Mouse (Mus musculus) kidney, adult 2 months (tissue): Measurements from ENCODE around the gene Chd6.

Experiments
- CTCF ChIP-seq: fragments of 200-500 bp; conservative IDR thresholded peaks from 2 replicates; pipeline ENCODE4 v1.5.1; 2011; ENCODE audit warnings: low read depth, mild to moderate bottlenecking, control low read depth, low read length, moderate library complexity, mixed read lengths; ENCODE audit not compliant: insufficient read depth, insufficient read length
- POLR2A ChIP-seq: fragments of 200-500 bp; IDR thresholded peaks from one replicate; pipeline ENCODE4 v1.6.1; 2011; ENCODE audit warnings: low read depth, low read length, control low read depth

GRCm38 (mm10) chr2:160916714-160917113 lies 192.2 kb downstream of the Chd6 start:
- TF ChIP-seq CTCF = no peak
- TF ChIP-seq POLR2A = no peak
